Mouse (Mus musculus): ENCODE results near the gene Mapk8ip3. TPM values are rescaled to one million over a fixed set of nuclear protein-coding genes. Genes with fewer than 3 reads are reported as not detected.

The Mapk8ip3 gene
- polyA plus RNA-seq, 1 experiment, result 72.0 TPM

DNA sequence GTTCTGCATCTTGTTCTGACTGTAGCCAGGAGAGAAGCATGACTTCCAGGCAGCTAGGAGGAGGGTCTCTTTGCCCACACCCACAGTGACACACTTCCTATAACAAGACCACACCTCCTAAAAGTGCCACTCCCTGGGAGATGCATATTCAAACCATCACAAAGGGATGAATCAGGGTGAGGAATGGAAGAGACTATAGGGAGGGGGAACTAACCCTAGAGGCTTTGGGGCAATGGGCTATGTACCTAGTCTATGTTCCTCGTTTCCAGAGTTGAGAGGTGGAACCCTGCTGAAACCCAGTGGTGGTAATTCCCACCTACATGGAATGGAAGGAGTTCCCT is 62.4 kb downstream of the Mapk8ip3 start:
- Histone ChIP-seq H3K27ac (ENCODE audit: insufficient read depth, low read length) (no peak overlapping the region), H3K4me3 (ENCODE audit: insufficient read depth, low read length) (no peak overlapping the region), H3K4me1 (ENCODE audit: control insufficient read depth, insufficient read depth, low read length) (no peaks in the 10 kb centered on the region; the same call in 1 of the 2 replicates)
- TF ChIP-seq POLR2A (IDR thresholded peaks at IDR 0.05; ENCODE audit: low read depth, low read length) (no peak), CTCF (IDR thresholded peaks at IDR 0.05; ENCODE audit: borderline replicate concordance, insufficient read depth, low read length) (no peak)

DNA sequence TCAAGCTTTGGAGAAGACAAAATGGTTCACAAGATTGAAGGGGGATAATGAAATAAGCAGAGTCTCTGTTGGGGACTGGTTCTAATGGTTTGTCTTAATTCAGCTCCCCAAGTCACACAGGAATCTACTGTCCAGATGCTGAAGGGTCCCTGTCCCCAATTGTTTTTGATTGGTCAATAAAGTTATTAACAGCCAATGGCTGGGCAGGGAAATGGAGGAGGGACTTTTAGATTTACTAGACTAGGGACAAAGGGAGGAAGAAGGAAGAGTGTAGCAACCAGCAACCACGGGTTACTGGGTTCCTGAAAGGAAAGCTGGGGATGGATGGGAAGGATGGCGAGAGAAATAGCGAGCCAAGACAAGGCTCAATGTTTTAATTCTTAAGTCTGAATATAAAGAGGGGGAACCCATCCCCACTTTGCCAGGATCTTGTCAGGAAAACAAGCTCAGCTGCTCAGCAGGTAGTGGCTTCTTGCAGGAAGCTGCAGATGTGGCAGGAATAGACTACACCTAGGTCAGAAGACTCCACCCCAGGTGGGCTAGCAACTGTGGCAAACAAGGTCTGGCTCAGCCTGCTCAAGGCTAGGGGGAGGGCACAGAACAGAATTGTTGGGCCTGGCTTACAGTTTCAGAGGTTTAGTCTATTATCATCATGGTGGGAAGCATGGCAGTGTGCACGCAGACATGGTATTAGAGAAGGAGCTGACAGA is 62.9 kb downstream of the Mapk8ip3 start:
- Histone ChIP-seq H3K27ac (ENCODE audit: insufficient read depth, low read length) (no peak overlapping the region), H3K4me3 (ENCODE audit: insufficient read depth, low read length) (no peak overlapping the region), H3K4me1 (ENCODE audit: control insufficient read depth, insufficient read depth, low read length) (no peaks in the 10 kb centered on the region; the same call in 1 of the 2 replicates)
- TF ChIP-seq POLR2A (IDR thresholded peaks at IDR 0.05; ENCODE audit: low read depth, low read length), result no peak
- TF ChIP-seq CTCF (IDR thresholded peaks at IDR 0.05; ENCODE audit: borderline replicate concordance, insufficient read depth, low read length), result no peak

GRCm38 (mm10) chr17:24867914-24868313 is 68.9 kb downstream of the Mapk8ip3 start:
- Histone ChIP-seq H3K4me3 (ENCODE audit: insufficient read depth, low read length) (no peak overlapping the region), H3K4me1 (ENCODE audit: control insufficient read depth, insufficient read depth, low read length) (no peaks in the 10 kb centered on the region), H3K27ac (ENCODE audit: insufficient read depth, low read length) (no peak overlapping the region)
- TF ChIP-seq CTCF (IDR thresholded peaks at IDR 0.05; ENCODE audit: borderline replicate concordance, insufficient read depth, low read length), result no peak
- TF ChIP-seq POLR2A (IDR thresholded peaks at IDR 0.05; ENCODE audit: low read depth, low read length), result no peak

GRCm38 (mm10) chr17:24865776-24866175 is 71.0 kb downstream of the Mapk8ip3 start, which contains the start of gene Igfals:
TSS of gene Igfals (plus strand) at chr17:24865997.
- no peak within 1 kb of the TSS for H3K27ac ChIP-seq (ENCODE audit: insufficient read depth, low read length)
- TF ChIP-seq CTCF (IDR thresholded peaks at IDR 0.05; ENCODE audit: borderline replicate concordance, insufficient read depth, low read length), result no peak
- TF ChIP-seq POLR2A (IDR thresholded peaks at IDR 0.05; ENCODE audit: low read depth, low read length), result no peak
- H3K4me3 ChIP-seq (ENCODE audit: insufficient read depth, low read length), result no peak within 1 kb of the TSS
- no peaks in the 10 kb centered on the region for H3K4me1 ChIP-seq (ENCODE audit: control insufficient read depth, insufficient read depth, low read length)

GRCm38 (mm10) chr17:24861785-24862184 is 75.0 kb downstream of the Mapk8ip3 start:
- TF ChIP-seq CTCF (IDR thresholded peaks at IDR 0.05; ENCODE audit: borderline replicate concordance, insufficient read depth, low read length), result no peak
- no peak for TF ChIP-seq POLR2A (IDR thresholded peaks at IDR 0.05; ENCODE audit: low read depth, low read length)
- H3K4me1 ChIP-seq (ENCODE audit: control insufficient read depth, insufficient read depth, low read length), result no peaks in the 10 kb centered on the region
- no peak overlapping the region for H3K4me3 ChIP-seq (ENCODE audit: insufficient read depth, low read length)
- no peak overlapping the region for H3K27ac ChIP-seq (ENCODE audit: insufficient read depth, low read length)

DNA sequence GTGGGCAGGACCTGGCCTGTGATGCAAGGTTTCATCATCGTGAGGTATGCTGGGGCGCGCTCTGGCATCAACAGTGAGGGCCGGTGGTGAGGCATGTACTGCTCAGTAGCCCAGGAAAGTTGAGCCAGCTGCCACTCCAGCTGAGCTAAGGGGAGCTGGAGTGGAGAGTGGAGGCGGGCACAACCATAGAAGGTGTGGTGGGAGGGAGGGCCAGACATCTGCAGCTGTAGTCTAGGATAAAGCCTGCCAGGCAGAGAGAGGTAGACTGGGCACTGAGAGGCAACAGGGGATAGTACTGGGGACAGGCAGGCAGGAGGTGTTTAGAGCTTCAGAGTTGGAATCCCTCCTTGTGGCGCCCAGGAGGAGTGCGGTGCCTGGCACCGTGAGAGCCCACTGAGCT is 76.7 kb downstream of the Mapk8ip3 start:
- Histone ChIP-seq H3K27ac (ENCODE audit: insufficient read depth, low read length) (no peak overlapping the region), H3K4me1 (ENCODE audit: control insufficient read depth, insufficient read depth, low read length) (peaks cover 10% of the 10 kb centered on the region; the same call in 1 of the 2 replicates), H3K4me3 (ENCODE audit: insufficient read depth, low read length) (no peak overlapping the region)
- TF ChIP-seq CTCF (IDR thresholded peaks at IDR 0.05; ENCODE audit: borderline replicate concordance, insufficient read depth, low read length), result no peak
- no peak for TF ChIP-seq POLR2A (IDR thresholded peaks at IDR 0.05; ENCODE audit: low read depth, low read length)

- TF ChIP-seq POLR2A (IDR thresholded peaks at IDR 0.05; ENCODE audit: low read depth, low read length) (no peak), CTCF (IDR thresholded peaks at IDR 0.05; ENCODE audit: borderline replicate concordance, insufficient read depth, low read length) (no peak)
- H3K4me1 ChIP-seq (ENCODE audit: control insufficient read depth, insufficient read depth, low read length), result peaks cover 10% of the 10 kb centered on the region; the same call in 1 of the 2 replicates
- no peak overlapping the region for H3K27ac ChIP-seq (ENCODE audit: insufficient read depth, low read length)
- H3K4me3 ChIP-seq (ENCODE audit: insufficient read depth, low read length), result no peak overlapping the region
These were observed 77.8 kb downstream of the Mapk8ip3 start for GRCm38 (mm10) chr17:24858967-24859366.

GRCm38 (mm10) chr17:24857831-24858470 is 78.8 kb downstream of the Mapk8ip3 start:
- TF ChIP-seq CTCF (IDR thresholded peaks at IDR 0.05; ENCODE audit: borderline replicate concordance, insufficient read depth, low read length) (no peak), POLR2A (IDR thresholded peaks at IDR 0.05; ENCODE audit: low read depth, low read length) (no peak)
- Histone ChIP-seq H3K4me3 (ENCODE audit: insufficient read depth, low read length) (no peak overlapping the region), H3K27ac (ENCODE audit: insufficient read depth, low read length) (no peak overlapping the region), H3K4me1 (ENCODE audit: control insufficient read depth, insufficient read depth, low read length) (peaks cover 10% of the 10 kb centered on the region; the same call in 1 of the 2 replicates)

DNA sequence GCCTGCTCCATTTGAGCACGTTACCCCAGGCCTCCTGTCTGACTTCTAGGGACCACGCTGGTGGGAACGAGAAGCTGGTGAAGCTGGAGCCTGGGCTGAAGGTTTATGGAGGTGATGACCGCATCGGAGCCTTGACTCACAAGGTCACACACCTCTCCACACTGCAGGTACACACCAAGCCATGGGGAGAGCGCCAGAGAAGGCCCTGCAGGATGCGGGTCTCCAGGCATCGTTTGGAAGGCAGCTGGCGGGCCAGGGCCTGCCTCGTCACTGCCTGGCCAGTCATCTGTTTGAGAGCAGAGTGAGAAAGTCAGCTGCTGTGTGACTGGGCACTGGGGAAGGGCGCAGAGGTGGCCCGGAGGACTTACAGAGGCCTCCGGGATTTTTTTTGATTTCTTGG is 80.2 kb downstream of the Mapk8ip3 start:
- no peak overlapping the region for H3K27ac ChIP-seq (ENCODE audit: insufficient read depth, low read length)
- no peak for TF ChIP-seq POLR2A (IDR thresholded peaks at IDR 0.05; ENCODE audit: low read depth, low read length)
- TF ChIP-seq CTCF (IDR thresholded peaks at IDR 0.05; ENCODE audit: borderline replicate concordance, insufficient read depth, low read length), result no peak
- H3K4me1 ChIP-seq (ENCODE audit: control insufficient read depth, insufficient read depth, low read length), result peaks cover 10% of the 10 kb centered on the region; the same call in 1 of the 2 replicates
- H3K4me3 ChIP-seq (ENCODE audit: insufficient read depth, low read length), result no peak overlapping the region
